Mouse (Mus musculus): ENCODE data around the gene Pkp2.

GRCm38 (mm10) chr16:16260882-16261281 is 47.8 kb downstream of the Pkp2 start:
- TF ChIP-seq POLR2A (IDR thresholded peaks at IDR 0.05; ENCODE audit: borderline replicate concordance, low read depth, low read length): no peak
- no peak for TF ChIP-seq CTCF (IDR thresholded peaks at IDR 0.05; ENCODE audit: low read depth, low read length)

Measured in bone marrow macrophage, adult 2 months (primary cell).